Comparison of ENCODE assay signal across 18 mouse cellular contexts in genomic region chr6:72926031-72926430, GRCm38 (mm10). TPM values are rescaled to one million over a fixed set of nuclear protein-coding genes. Genes with fewer than 3 reads are reported as not detected.
DNase-seq lines count a peak whose midpoint lies in the region; ATAC-seq and TF ChIP-seq lines count a peak whose summit lies in the region.
"Had no signal": no experiment of that assay in that cellular context is flagged by ENCODE, and none has a peak within 500 bp of the region (broad histone marks: within the 10 kb centered on the region; RNA-seq: fewer than 3 reads in every experiment).

No protein-coding gene starts in this region.

- no peaks in the 10 kb centered on the region for H3K9me3 ChIP-seq in heart, embryonic 13.5 days
- no peaks in the 10 kb centered on the region for H3K9me3 ChIP-seq in heart, embryonic 10.5 days
- H3K9me3 ChIP-seq in lung, embryonic 16.5 days (ENCODE audit: control insufficient read depth, low read length) = no peaks in the 10 kb centered on the region
- H3K9me3 ChIP-seq in stomach, postnatal 0 days (ENCODE audit: control insufficient read depth, low read length) = no peaks in the 10 kb centered on the region
- H3K9me3 ChIP-seq: hindbrain, embryonic 13.5 days; limb, embryonic 12.5 days; liver, embryonic 13.5 days; neural tube, embryonic 13.5 days had no signal

- no peak for DNase-seq in heart, embryonic 10.5 days (ENCODE audit: low spot score)
- no peak for DNase-seq in lung, postnatal 25 days (ENCODE audit: low spot score)
- DNase-seq in fat pad, adult 2 months (ENCODE audit: extremely low read depth, low read depth, low spot score) = peak; percentile 95
- no peak for DNase-seq in stomach, postnatal 0 days (ENCODE audit: low spot score)
- no peak for DNase-seq in urinary bladder, postnatal 10 days (ENCODE audit: low spot score)
- no peak for DNase-seq in layer of hippocampus, adult 18-20 months (ENCODE audit: low spot score in 2 of 2)
- DNase-seq: liver, embryonic 13.5 days; thymus, adult 18-20 months; thymus, postnatal 4 days had no signal

- H3K4me2 ChIP-seq in heart, embryonic 13.5 days = no peak overlapping the region
- H3K4me2 ChIP-seq in lung, embryonic 16.5 days (ENCODE audit: low read depth, low read length) = no peak overlapping the region
- H3K4me2 ChIP-seq in stomach, postnatal 0 days (replicated peaks; ENCODE audit: low read depth) = no peak overlapping the region
- H3K4me2 ChIP-seq: hindbrain, embryonic 13.5 days; limb, embryonic 12.5 days; liver, embryonic 13.5 days; neural tube, embryonic 13.5 days had no signal

- 81% methylated on average over 4 of the region's 4 CpGs for WGBS in heart, embryonic 13.5 days
- WGBS in heart, embryonic 10.5 days = 77% methylated on average over 4 of the region's 4 CpGs
- 65% methylated on average over 4 of the region's 4 CpGs for WGBS in lung, embryonic 16.5 days
- 59% methylated on average over 4 of the region's 4 CpGs for WGBS in stomach, postnatal 0 days

- H3K36me3 ChIP-seq in heart, embryonic 13.5 days = no peaks in the 10 kb centered on the region
- no peaks in the 10 kb centered on the region for H3K36me3 ChIP-seq in heart, embryonic 10.5 days
- H3K36me3 ChIP-seq in lung, embryonic 16.5 days (ENCODE audit: control insufficient read depth, insufficient read depth, low read length) = no peaks in the 10 kb centered on the region
- H3K36me3 ChIP-seq in stomach, postnatal 0 days (ENCODE audit: control insufficient read depth, insufficient read depth, low read length) = no peaks in the 10 kb centered on the region
- H3K36me3 ChIP-seq: hindbrain, embryonic 13.5 days; limb, embryonic 12.5 days; liver, embryonic 13.5 days; neural tube, embryonic 13.5 days had no signal

- no peaks in the 10 kb centered on the region for H3K27me3 ChIP-seq in heart, embryonic 13.5 days (replicated peaks)
- H3K27me3 ChIP-seq in heart, embryonic 10.5 days (ENCODE audit: insufficient read depth, poor library complexity, severe bottlenecking) = no peaks in the 10 kb centered on the region
- H3K27me3 ChIP-seq in lung, embryonic 16.5 days (ENCODE audit: control insufficient read depth, insufficient read depth, low read depth, low read length) = no peaks in the 10 kb centered on the region
- no peaks in the 10 kb centered on the region for H3K27me3 ChIP-seq in stomach, postnatal 0 days (ENCODE audit: control insufficient read depth, insufficient read depth, low read length)
- H3K27me3 ChIP-seq: CH12.LX; hindbrain, embryonic 13.5 days; limb, embryonic 12.5 days; liver, embryonic 13.5 days; neural tube, embryonic 13.5 days had no signal

- no peak overlapping the region for H3K4me3 ChIP-seq in heart, embryonic 13.5 days
- H3K4me3 ChIP-seq in heart, embryonic 10.5 days = no peak overlapping the region
- no peak overlapping the region for H3K4me3 ChIP-seq in lung, embryonic 16.5 days (ENCODE audit: low read length)
- no peak overlapping the region for H3K4me3 ChIP-seq in stomach, postnatal 0 days (ENCODE audit: low read depth, low read length)
- H3K4me3 ChIP-seq: erythroblast, embryonic 14.5 days; hindbrain, embryonic 13.5 days; limb, embryonic 12.5 days; liver, embryonic 13.5 days; neural tube, embryonic 13.5 days had no signal

- H3K9ac ChIP-seq in heart, embryonic 13.5 days = no peak overlapping the region
- no peak overlapping the region for H3K9ac ChIP-seq in lung, embryonic 16.5 days (ENCODE audit: low read length)
- H3K9ac ChIP-seq in stomach, postnatal 0 days (ENCODE audit: low read length) = no peak overlapping the region
- H3K9ac ChIP-seq: hindbrain, embryonic 13.5 days; limb, embryonic 12.5 days; liver, embryonic 13.5 days; neural tube, embryonic 13.5 days had no signal

- H3K4me1 ChIP-seq in heart, embryonic 13.5 days = peaks cover 14% of the 10 kb centered on the region
- peaks cover 10% of the 10 kb centered on the region for H3K4me1 ChIP-seq in heart, embryonic 10.5 days
- H3K4me1 ChIP-seq in lung, embryonic 16.5 days (replicated peaks; ENCODE audit: control insufficient read depth, insufficient read depth, low read length) = peaks cover 10% of the 10 kb centered on the region
- H3K4me1 ChIP-seq in stomach, postnatal 0 days (replicated peaks; ENCODE audit: control insufficient read depth, insufficient read depth) = peaks cover 6% of the 10 kb centered on the region
- H3K4me1 ChIP-seq: neural tube, embryonic 13.5 days had no signal

- TF ChIP-seq EP300 in stomach, postnatal 0 days (optimal IDR thresholded peaks at IDR 0.05) = no peak

- no peak for ATAC-seq in heart, embryonic 13.5 days (ENCODE audit: extremely low read depth, insufficient number of reproducible peaks, low FRiP score, low TSS enrichment)
- no peak for ATAC-seq in lung, embryonic 16.5 days (ENCODE audit: low read depth)
- ATAC-seq in stomach, postnatal 0 days (ENCODE audit: low FRiP score, low TSS enrichment) = no peak
- ATAC-seq: forebrain, embryonic 16.5 days; inflammation-experienced regulatory T-cells, adult 6 months had no signal

- no peak for TF ChIP-seq CTCF in stomach, postnatal 0 days (IDR thresholded peaks at IDR 0.05; ENCODE audit: low read depth)

- peak overlapping the region; percentile 84 for H3K27ac ChIP-seq in heart, embryonic 13.5 days (replicated peaks)
- no peak overlapping the region for H3K27ac ChIP-seq in heart, embryonic 10.5 days
- H3K27ac ChIP-seq in lung, embryonic 16.5 days (ENCODE audit: low read length) = peak overlapping the region; percentile 92
- peak overlapping the region; percentile 80 for H3K27ac ChIP-seq in stomach, postnatal 0 days (replicated peaks)
- H3K27ac ChIP-seq: hindbrain, embryonic 13.5 days; liver, embryonic 13.5 days; neural tube, embryonic 13.5 days had no signal

RNA-seq across cellular contexts. Expression of gene Kcmf1, which starts 26.3 kb away (rescaled TPM):
- 27.1 and 30.4 TPM in 2 replicates for polyA plus RNA-seq in heart, embryonic 13.5 days (2015; fragmentation: Nextera tagmentation; extraction: Ambion mirVana)
- 37.4 and 37.7 TPM in 2 replicates for polyA plus RNA-seq in heart, embryonic 10.5 days (2016; fragmentation: Nextera tagmentation; extraction: Ambion mirVana)
- polyA plus RNA-seq in lung, embryonic 16.5 days (2015; fragmentation: Nextera tagmentation; extraction: Ambion mirVana) = 26.6 and 30.6 TPM in 2 replicates
- 48.9 and 49.5 TPM in 2 replicates for polyA plus RNA-seq in stomach, postnatal 0 days (2015; fragmentation: Nextera tagmentation; extraction: Ambion mirVana)
- 10 to 100 TPM; 64.2 to 65.8 TPM for total RNA-seq in layer of hippocampus, adult 18-20 months (2021)

RNA-seq across cellular contexts. Expression of gene Tmsb10, which starts 32.5 kb away (rescaled TPM):
- 1,351 and 1,381 TPM in 2 replicates for polyA plus RNA-seq in heart, embryonic 13.5 days (2015; fragmentation: Nextera tagmentation; extraction: Ambion mirVana)
- polyA plus RNA-seq in heart, embryonic 10.5 days (2016; fragmentation: Nextera tagmentation; extraction: Ambion mirVana) = 1,830 and 2,375 TPM in 2 replicates
- 2,242 and 2,568 TPM in 2 replicates for polyA plus RNA-seq in lung, embryonic 16.5 days (2015; fragmentation: Nextera tagmentation; extraction: Ambion mirVana)
- polyA plus RNA-seq in stomach, postnatal 0 days (2015; fragmentation: Nextera tagmentation; extraction: Ambion mirVana) = 1,323 and 1,685 TPM in 2 replicates
- total RNA-seq in layer of hippocampus, adult 18-20 months (2021) = 100 to 1,000 TPM; 264 to 325 TPM
